ENCODE assay signal across 19 mouse cellular contexts in the genomic region with DNA sequence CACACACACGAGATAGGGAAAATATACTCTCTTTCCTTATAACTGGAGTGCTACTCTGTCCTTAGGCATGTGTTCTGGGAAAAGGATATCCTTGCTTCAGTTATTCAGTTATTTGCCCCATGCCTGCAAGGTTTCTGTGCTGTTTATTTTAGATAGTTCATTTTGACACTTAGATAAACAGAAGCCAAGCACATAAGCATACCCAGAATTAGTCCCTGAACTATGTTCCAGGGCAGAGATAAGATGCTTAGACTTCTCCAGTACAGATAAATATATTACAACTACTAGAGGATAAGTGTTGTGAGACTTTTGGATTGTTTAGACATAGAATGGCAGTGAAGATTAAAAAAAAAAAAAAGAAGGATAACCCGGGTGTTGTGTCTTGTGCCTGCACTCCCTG. TPM values are rescaled to one million over a fixed set of nuclear protein-coding genes. Genes with fewer than 3 reads are reported as not detected.
DNase-seq lines count a peak whose midpoint lies in the region; TF ChIP-seq lines count a peak whose summit lies in the region.
"Had no signal": no experiment of that assay in that cellular context is flagged by ENCODE, and none has a peak within 500 bp of the region (broad histone marks: within the 10 kb centered on the region; RNA-seq: fewer than 3 reads in every experiment).

No protein-coding gene starts in this region.

- no peak for TF ChIP-seq POLR2A in embryonic fibroblast, embryonic 13.5 days (IDR thresholded peaks at IDR 0.05; ENCODE audit: low read depth, low read length)

- H3K4me3 ChIP-seq in layer of hippocampus, adult 2 months = no peak overlapping the region
- H3K4me3 ChIP-seq in embryonic fibroblast, embryonic 13.5 days (ENCODE audit: insufficient read depth, low read length) = no peak overlapping the region
- H3K4me3 ChIP-seq: lung, embryonic 15.5 days; midbrain, embryonic 12.5 days; neural tube, embryonic 13.5 days had no signal

- intact Hi-C loops in heart, postnatal 25 days (cut with DNase I) = no loop called here

- peaks cover 3% of the 10 kb centered on the region; the same call in 1 of the 2 replicates for H3K4me1 ChIP-seq in embryonic fibroblast, embryonic 13.5 days (ENCODE audit: control insufficient read depth, insufficient read depth, low read length)
- H3K4me1 ChIP-seq: midbrain, embryonic 12.5 days; neural tube, embryonic 13.5 days had no signal

- DNase-seq in heart, adult 8-10 months (ENCODE audit: low spot score) = peak; percentile 21
- no peak for DNase-seq in heart, postnatal 25 days (ENCODE audit: low spot score)
- no peak for DNase-seq in layer of hippocampus, adult 2 months (ENCODE audit: low spot score in 2 of 2)
- no peak for DNase-seq in layer of hippocampus, adult 9-10 months (ENCODE audit: low spot score)
- peak; percentile 30 for DNase-seq in lung, postnatal 25 days (ENCODE audit: low spot score)
- no peak for DNase-seq in gastrocnemius, adult 18-20 months (ENCODE audit: low spot score)
- no peak for DNase-seq in thymus, postnatal 10 days (ENCODE audit: low spot score in 2 of 2)
- DNase-seq: adrenal gland, adult 2 months; cerebellum, adult 11 months; cerebellum, postnatal 36 days; heart, postnatal 4 days; kidney, adult 8-10 months; kidney, postnatal 4 days; left cerebral cortex, postnatal 4 days; thymus, postnatal 25 days had no signal

- no peak for TF ChIP-seq CTCF in layer of hippocampus, adult 2 months (conservative IDR thresholded peaks at IDR 0.05)
- TF ChIP-seq CTCF in embryonic fibroblast, embryonic 13.5 days (IDR thresholded peaks at IDR 0.05; ENCODE audit: borderline replicate concordance, insufficient read depth, low read length) = no peak

- peak overlapping the region; percentile 33; the same call in 1 of the 2 replicates for H3K27ac ChIP-seq in layer of hippocampus, adult 2 months
- peak overlapping the region; percentile 51 for H3K27ac ChIP-seq in embryonic fibroblast, embryonic 13.5 days (ENCODE audit: insufficient read depth, low read length)
- H3K27ac ChIP-seq: lung, embryonic 15.5 days; midbrain, embryonic 12.5 days; neural tube, embryonic 13.5 days had no signal

RNA-seq across cellular contexts. Expression of a gene that starts 41.2 kb away (rescaled TPM):
- 10 to 100 TPM; 43.4 to 47.8 (median 46.4) TPM for total RNA-seq in heart, adult 8-10 months (2022)
- total RNA-seq in heart, postnatal 25 days (2021) = 10 to 100 TPM; 39.2 to 46.7 TPM
- total RNA-seq in layer of hippocampus, adult 2 months (2021) = 10 to 100 TPM; 90.3 to 91.2 TPM
- 60.4 and 60.8 TPM in 2 replicates for polyA plus RNA-seq in embryonic fibroblast, embryonic 13.5 days (2011; ENCODE audit: insufficient read length, low read depth, missing spikeins)
- total RNA-seq in gastrocnemius, adult 18-20 months (2021) = 10 to 100 TPM; 46.1 to 49.0 TPM

Comparison
In these comparisons a context has a peak if more than half of its experiments do, and no peak if none do; other contexts are left out.
1. DNase-seq: peak in heart, adult 8-10 months (single experiment) and lung, postnatal 25 days (single experiment); none in heart, postnatal 25 days (single experiment), layer of hippocampus, adult 2 months (0 of 2), layer of hippocampus, adult 9-10 months (single experiment), gastrocnemius, adult 18-20 months (single experiment) and thymus, postnatal 10 days (0 of 2).